Mouse (Mus musculus): ENCODE measurements around the gene Parp12.

The Parp12 gene

GRCm38 (mm10) chr6:39058936-39059335, 59.2 kb downstream of the Parp12 start:
- no peak for DNase-seq (ENCODE audit: low read depth in 2 of 2, low spot score in 2 of 2)

- DNase-seq (ENCODE audit: low read depth in 2 of 2, low spot score in 2 of 2), result no peak
Observed at GRCm38 (mm10) chr6:39058389-39058788, 59.8 kb downstream of the Parp12 start.

GRCm38 (mm10) chr6:39057161-39057560, 61.0 kb downstream of the Parp12 start:
- no peak for DNase-seq (ENCODE audit: low read depth in 2 of 2, low spot score in 2 of 2)

- no peak for DNase-seq (ENCODE audit: low read depth in 2 of 2, low spot score in 2 of 2)
Observed at GRCm38 (mm10) chr6:39055831-39056261, 62.3 kb downstream of the Parp12 start.

- DNase-seq (ENCODE audit: low read depth in 2 of 2, low spot score in 2 of 2), result no peak
Observed at GRCm38 (mm10) chr6:39054878-39055508, 63.2 kb downstream of the Parp12 start.

- no peak for DNase-seq (ENCODE audit: low read depth in 2 of 2, low spot score in 2 of 2)
Observed at GRCm38 (mm10) chr6:39054206-39054864, 63.8 kb downstream of the Parp12 start.

- no peak for DNase-seq (ENCODE audit: low read depth in 2 of 2, low spot score in 2 of 2)
Observed at GRCm38 (mm10) chr6:39052636-39053035, 65.5 kb downstream of the Parp12 start.

GRCm38 (mm10) chr6:39051799-39052556, 66.2 kb downstream of the Parp12 start:
- no peak for DNase-seq (ENCODE audit: low read depth in 2 of 2, low spot score in 2 of 2)

GRCm38 (mm10) chr6:39050836-39051235, 67.3 kb downstream of the Parp12 start:
- no peak for DNase-seq (ENCODE audit: low read depth in 2 of 2, low spot score in 2 of 2)

GRCm38 (mm10) chr6:39049141-39049540, 69.0 kb downstream of the Parp12 start:
- no peak for DNase-seq (ENCODE audit: low read depth in 2 of 2, low spot score in 2 of 2)

- no peak for DNase-seq (ENCODE audit: low read depth in 2 of 2, low spot score in 2 of 2)
Observed at GRCm38 (mm10) chr6:39040451-39040850, 77.7 kb downstream of the Parp12 start.
